Mouse (Mus musculus) B cell, adult 2 months (primary cell): ENCODE results near the gene Rnf5.

Source experiments
- DNase-seq, 2 experiments: peaks; one replicate each; pipeline ENCODE4 v3.0.0; 2022

Gene Rnf5

GRCm38 (mm10) chr17:34603375-34604060 is at the start of gene Rnf5:
Rnf5 (minus strand) TSS chr17:34603690.
- peak; percentile 92 to 95 for DNase-seq

- DNase-seq: no peak
Observed at GRCm38 (mm10) chr17:34652985-34653384, 49.5 kb upstream of the Rnf5 start.

- DNase-seq: no peak
Observed at GRCm38 (mm10) chr17:34652546-34652945, 49.1 kb upstream of the Rnf5 start.

GRCm38 (mm10) chr17:34651507-34652221 is 48.2 kb upstream of the Rnf5 start:
- DNase-seq: peak; percentile 44 to 46

DNA sequence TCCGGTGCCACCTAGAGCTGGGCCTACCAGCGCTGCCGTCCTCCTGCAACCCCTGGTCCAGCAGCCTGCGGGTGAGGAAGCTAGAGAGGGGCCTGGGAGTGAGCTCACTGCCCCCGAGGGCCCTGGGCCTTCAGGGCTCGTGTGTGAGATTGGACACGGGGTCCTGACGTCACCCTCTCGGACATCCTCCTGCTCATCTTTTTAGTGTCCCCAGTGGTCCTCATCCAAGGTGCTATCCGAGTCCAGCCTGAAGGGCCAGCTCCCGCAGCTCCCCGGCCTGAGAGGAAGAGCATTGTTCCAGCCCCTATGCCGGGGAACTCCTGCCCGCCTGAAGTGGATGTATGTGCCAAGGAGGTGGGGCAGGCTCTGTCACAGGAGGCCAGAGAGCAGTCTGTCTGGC is 47.3 kb upstream of the Rnf5 start:
- DNase-seq: no peak

GRCm38 (mm10) chr17:34649106-34649864 is 45.8 kb upstream of the Rnf5 start:
- DNase-seq: peak; percentile 50 to 53

GRCm38 (mm10) chr17:34648141-34648890 is 44.8 kb upstream of the Rnf5 start:
- no peak for DNase-seq

GRCm38 (mm10) chr17:34646906-34647787 is 43.7 kb upstream of the Rnf5 start, which contains the start of gene Atf6b:
Atf6b (plus strand) TSS chr17:34647146.
- DNase-seq: peak; percentile 88 to 91

DNA sequence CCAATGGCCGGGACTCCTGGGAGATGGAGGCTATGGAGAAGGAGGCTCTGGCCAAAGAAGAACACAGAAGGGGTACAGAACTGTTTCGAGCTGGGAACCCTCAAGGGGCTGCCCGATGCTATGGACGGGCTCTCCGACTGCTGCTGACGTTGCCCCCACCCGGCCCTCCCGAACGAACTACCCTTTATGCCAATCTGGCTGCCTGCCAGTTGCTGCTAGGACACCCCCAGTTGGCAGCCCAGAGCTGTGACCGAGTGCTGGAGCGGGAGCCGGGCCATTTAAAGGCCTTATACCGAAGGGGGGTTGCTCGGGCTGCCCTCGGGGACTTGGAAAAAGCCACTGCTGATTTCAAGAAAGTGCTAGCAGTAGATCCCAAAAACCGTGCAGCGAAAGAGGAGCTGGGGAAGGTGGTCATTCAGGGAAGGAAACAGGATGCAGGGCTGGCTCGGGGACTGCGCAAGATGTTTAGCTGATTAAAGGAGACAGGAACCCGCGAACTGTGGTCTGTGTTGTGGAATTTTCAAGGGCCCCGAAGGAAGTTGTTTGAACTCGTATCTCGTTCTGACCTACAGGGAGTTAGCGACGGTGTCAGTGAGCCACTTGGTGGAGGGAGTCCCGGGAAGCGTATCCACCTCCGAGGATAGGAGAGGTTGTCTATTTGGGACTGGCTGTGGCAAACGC is 42.5 kb upstream of the Rnf5 start:
- no peak for DNase-seq

DNA sequence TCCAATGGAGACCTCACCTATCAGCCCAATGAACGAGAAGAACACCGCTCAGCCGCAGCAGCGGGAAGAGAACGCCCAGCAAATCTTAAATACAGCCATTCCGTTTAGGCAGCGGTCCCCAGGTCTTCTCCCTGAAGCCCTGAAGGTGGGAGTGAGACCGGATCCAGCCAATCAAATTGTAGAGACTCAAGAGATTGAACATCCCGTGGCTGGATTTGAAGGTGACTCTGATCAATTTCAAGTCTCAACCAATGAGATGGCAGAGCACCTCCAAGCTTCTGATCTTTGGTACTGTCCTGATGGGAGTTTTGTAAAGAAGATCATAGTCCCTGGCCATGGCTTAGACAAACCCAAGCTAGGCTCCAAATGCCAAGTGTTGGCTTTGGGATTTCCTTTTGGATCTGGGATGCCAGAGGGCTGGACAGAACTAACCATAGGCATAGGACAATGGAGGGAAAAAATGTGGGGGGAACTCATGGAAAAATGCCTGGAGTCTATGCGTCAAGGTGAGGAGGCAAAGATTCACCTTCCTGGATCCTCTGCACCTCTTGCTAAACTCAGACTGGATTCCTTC is 41.9 kb upstream of the Rnf5 start:
- no peak for DNase-seq

- DNase-seq: peak; percentile 96 to 97
Observed at GRCm38 (mm10) chr17:34644608-34645007, 41.1 kb upstream of the Rnf5 start, which contains the start of gene Fkbpl. Fkbpl (plus strand) TSS chr17:34644764.

GRCm38 (mm10) chr17:34643944-34644343 is 40.5 kb upstream of the Rnf5 start:
- DNase-seq: no peak

GRCm38 (mm10) chr17:34643379-34643778 is 39.9 kb upstream of the Rnf5 start:
- no peak for DNase-seq

DNA sequence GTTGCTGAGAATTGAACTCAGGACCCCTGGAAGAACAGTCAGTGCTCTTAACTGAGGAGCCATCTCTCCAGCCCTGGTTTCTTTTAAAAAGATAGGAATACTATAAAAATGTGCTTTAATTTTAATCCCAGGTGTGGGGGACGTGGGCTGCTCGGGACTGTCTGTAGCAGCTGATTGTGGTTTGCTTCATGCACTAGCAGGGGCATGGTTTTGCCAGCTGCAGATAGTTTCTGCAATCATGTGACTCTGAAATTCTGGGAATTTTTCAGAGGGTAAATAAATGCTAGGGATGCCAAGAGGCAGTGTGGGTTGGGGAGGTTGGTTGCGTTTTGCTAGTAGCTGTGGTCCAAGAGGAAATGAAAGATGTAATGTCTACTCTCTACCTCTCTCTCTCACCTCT is 38.5 kb upstream of the Rnf5 start:
- DNase-seq: no peak

- DNase-seq: no peak
Observed at GRCm38 (mm10) chr17:34640778-34641601, 37.5 kb upstream of the Rnf5 start.

- DNase-seq: no peak
Observed at GRCm38 (mm10) chr17:34639461-34640255, 36.2 kb upstream of the Rnf5 start.

DNA sequence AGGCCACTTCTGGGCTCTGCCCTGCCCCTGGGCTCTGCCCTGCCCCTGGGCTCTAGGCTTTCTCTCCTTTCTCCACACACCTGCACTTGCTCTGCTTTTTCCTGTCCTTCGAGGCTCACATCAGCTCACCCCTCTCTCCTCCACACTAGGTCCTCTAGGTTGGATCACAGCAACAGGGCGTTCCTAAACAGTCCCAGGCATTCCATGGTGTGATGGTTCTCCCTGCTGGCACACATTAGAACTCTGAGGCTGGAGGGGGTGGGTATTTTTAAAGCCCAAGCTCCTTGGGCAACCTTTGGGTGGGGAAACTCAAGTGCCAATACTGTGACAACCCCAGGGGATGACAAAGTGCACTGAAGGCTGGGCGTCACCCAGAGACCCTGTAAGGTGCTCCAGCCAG is 34.0 kb upstream of the Rnf5 start:
- no peak for DNase-seq

DNA sequence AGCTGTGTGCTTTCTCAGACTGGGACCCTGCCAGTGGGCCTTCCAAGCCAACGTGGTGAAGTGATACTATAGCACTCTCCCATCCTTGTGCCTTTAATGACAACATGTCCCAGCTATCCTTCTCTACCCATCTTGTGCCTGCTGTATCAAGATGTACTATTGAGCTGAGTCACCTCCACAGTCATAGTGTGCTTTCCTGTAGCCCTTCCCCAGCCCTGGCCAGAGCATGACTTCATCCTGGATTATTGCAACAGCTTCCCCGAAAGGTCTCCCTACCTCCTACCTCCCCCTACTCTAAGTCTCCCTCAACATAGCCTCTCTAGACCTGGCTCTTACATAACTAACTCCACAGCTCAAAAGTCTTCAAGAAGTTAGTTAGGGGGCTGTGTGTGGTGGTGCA is 32.2 kb upstream of the Rnf5 start:
- DNase-seq: no peak

- peak; percentile 74 to 75 for DNase-seq
Observed at GRCm38 (mm10) chr17:34632261-34632691, 28.8 kb upstream of the Rnf5 start.
